Mouse (Mus musculus): Measurements from ENCODE around the gene Fgfr2. TPM values are rescaled to one million over a fixed set of nuclear protein-coding genes. Genes with fewer than 3 reads are reported as not detected.
"Not testable (repeated sequence)": the region's sequence is repeated elsewhere in the genome, so short reads cannot be mapped to it uniquely, and the experiment has no call there.

Fgfr2 gene
- total and polyA plus RNA-seq, 2 experiments from 2014 or later, result 17.1 to 47.6 TPM

DNA sequence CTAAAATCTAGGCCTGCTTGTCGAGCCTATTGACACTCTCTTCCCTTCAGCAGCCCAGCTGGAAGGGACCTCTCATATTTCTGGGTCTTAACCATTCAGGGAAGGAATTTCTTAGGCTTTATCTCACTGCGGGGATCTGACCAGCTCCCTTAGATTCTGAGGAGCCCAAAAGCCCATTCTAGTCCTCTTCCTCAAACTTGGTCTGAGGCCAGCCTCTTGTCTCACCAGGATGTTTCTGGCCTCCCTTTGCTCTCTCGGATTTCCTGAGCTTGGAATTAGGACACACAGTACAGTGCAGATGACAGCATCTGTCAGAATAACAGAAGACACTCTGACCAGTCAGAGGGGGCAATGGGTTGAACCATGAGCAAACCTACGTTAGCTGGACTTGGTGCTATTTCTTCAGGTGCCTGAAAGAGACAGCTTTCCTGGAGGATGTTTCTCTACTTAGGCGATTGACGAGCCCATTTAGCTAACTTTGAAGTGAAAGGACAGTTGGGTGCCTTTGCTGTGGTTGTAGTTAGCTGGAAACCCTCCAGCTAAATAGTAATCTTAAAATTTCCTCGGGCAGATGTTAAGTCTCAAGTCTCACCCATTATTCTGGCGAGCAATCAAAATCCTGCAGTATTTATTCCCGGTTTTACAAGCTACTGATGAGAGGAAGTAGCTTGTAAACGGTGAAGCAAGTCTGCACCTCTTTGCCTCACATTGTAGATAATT, 1711.8 kb downstream of the Fgfr2 start:
- Histone ChIP-seq H3K4me3 (ENCODE audit: low read depth, low read length) (peak overlapping the region; percentile 73), H3K9ac (peak overlapping the region; percentile 84), H3K27me3 (ENCODE audit: insufficient read depth, low read length) (no peaks in the 10 kb centered on the region), H3K4me1 (ENCODE audit: insufficient read depth) (peaks cover 16% of the 10 kb centered on the region), H3K4me2 (ENCODE audit: low read depth) (peak overlapping the region; percentile 60), H3K9me3 (ENCODE audit: low read length) (no peaks in the 10 kb centered on the region), H3K27ac (ENCODE audit: low read depth, low read length) (no peak overlapping the region), H3K36me3 (ENCODE audit: insufficient read depth) (no peaks in the 10 kb centered on the region)
- no peak for ATAC-seq
- WGBS, result 50% methylated on average over 10 of the region's 10 CpGs
- peak; percentile 33 for DNase-seq
- no peak for TF ChIP-seq CTCF (IDR thresholded peaks at IDR 0.05; ENCODE audit: low read depth)

- ATAC-seq, result peak; percentile 99
- Histone ChIP-seq H3K4me3 (ENCODE audit: low read depth, low read length) (peak within 1 kb of the TSS; percentile 73), H3K27ac (ENCODE audit: low read depth, low read length) (peak within 1 kb of the TSS; percentile 76), H3K4me2 (ENCODE audit: low read depth) (peak within 1 kb of the TSS; percentile 60), H3K36me3 (ENCODE audit: insufficient read depth) (no peaks in the 10 kb centered on the region), H3K4me1 (ENCODE audit: insufficient read depth) (peaks cover 16% of the 10 kb centered on the region), H3K9ac (peak within 1 kb of the TSS; percentile 84), H3K27me3 (ENCODE audit: insufficient read depth, low read length) (no peaks in the 10 kb centered on the region), H3K9me3 (ENCODE audit: low read length) (no peaks in the 10 kb centered on the region)
- peak; percentile 98 for DNase-seq
- WGBS, result under 1% methylated on average over 42 of the region's 42 CpGs
- no peak for TF ChIP-seq CTCF (IDR thresholded peaks at IDR 0.05; ENCODE audit: low read depth)
These were observed 1712.6 kb downstream of the Fgfr2 start, which contains the start of the genes Ikzf5 and Acadsb for GRCm38 (mm10) chr7:131410416-131411058. TSS of gene Ikzf5 (minus strand) at chr7:131410521. TSS of gene Acadsb (plus strand) at chr7:131410601.

DNA sequence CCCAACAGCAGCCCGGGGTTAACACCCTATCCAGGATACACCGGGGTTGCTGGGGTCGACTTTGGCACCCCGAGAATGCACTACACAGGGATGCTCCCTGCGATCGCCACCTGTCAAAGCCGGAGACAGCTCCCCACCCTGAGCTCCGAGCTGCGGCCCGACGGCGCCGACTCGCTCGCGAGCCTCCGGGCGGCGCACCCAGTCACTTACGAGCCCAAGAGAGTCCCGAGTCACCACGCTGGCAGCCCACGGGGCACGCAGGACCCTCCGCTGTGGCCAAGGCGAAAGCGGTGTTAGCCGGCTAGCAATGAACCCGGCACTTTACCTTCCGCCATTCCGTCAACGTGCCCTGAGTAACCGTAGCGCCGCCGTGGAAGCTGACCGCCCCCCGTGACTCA, 1713.2 kb downstream of the Fgfr2 start:
- DNase-seq, result no peak
- peak overlapping the region; percentile 73 for H3K4me3 ChIP-seq (ENCODE audit: low read depth, low read length)
- WGBS, result 2% methylated on average over 38 of the region's 38 CpGs

DNA sequence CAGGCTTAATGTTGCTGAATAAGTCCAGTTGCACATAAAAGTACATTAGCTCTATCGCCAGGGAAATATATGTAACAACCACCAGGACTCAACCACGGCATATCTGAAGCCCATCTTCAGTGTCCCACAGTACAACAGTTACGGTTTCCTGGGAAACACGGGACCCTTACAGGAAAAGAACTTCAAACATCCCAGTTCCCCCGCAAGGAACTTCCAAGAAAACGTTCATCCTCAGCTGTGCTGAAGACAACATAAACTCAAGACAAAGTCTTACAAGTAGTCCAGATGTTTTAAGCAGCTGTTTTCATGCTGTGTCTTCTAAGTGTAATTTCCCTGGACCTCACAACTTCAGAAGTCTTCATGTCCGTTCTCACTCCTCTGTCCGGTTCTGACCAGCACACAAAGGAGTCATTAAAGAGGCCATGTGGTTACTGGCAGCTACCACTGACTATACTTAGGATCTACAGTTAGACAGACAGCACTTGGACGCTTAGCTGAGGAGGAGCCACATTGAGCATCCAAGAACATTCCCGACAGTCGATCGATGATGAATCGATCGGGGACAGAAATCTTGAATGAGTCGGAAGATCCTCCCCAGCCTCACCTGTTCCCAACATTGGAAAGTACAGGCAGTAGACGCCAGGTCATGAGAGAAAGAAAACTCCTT, 1713.7 kb downstream of the Fgfr2 start:
- TF ChIP-seq CTCF (IDR thresholded peaks at IDR 0.05; ENCODE audit: low read depth), result no peak
- H3K27ac ChIP-seq (ENCODE audit: low read depth, low read length), result peak overlapping the region; percentile 76; the same call in 1 of the 2 replicates
- H3K4me2 ChIP-seq (ENCODE audit: low read depth), result peak overlapping the region; percentile 60
- ATAC-seq (no peak), DNase-seq (peak; percentile 5)
- peak overlapping the region; percentile 84 for H3K9ac ChIP-seq
- H3K27me3 ChIP-seq (ENCODE audit: insufficient read depth, low read length), result no peaks in the 10 kb centered on the region
- peaks cover 16% of the 10 kb centered on the region for H3K4me1 ChIP-seq (ENCODE audit: insufficient read depth)
- no peaks in the 10 kb centered on the region for H3K9me3 ChIP-seq (ENCODE audit: low read length)
- 7% methylated on average over 16 of the region's 16 CpGs for WGBS
- no peaks in the 10 kb centered on the region for H3K36me3 ChIP-seq (ENCODE audit: insufficient read depth)
- H3K4me3 ChIP-seq (ENCODE audit: low read depth, low read length), result peak overlapping the region; percentile 73

More for the DNA sequence above, 1713.2 kb downstream of the Fgfr2 start:
- Histone ChIP-seq H3K36me3 (ENCODE audit: insufficient read depth) (no peaks in the 10 kb centered on the region), H3K9me3 (ENCODE audit: low read length) (no peaks in the 10 kb centered on the region), H3K27me3 (ENCODE audit: insufficient read depth, low read length) (no peaks in the 10 kb centered on the region), H3K4me1 (ENCODE audit: insufficient read depth) (peaks cover 16% of the 10 kb centered on the region), H3K4me2 (ENCODE audit: low read depth) (peak overlapping the region; percentile 60), H3K27ac (ENCODE audit: low read depth, low read length) (peak overlapping the region; percentile 76), H3K9ac (peak overlapping the region; percentile 84)
- TF ChIP-seq CTCF (IDR thresholded peaks at IDR 0.05; ENCODE audit: low read depth), result no peak
- peak; percentile 49 for ATAC-seq

DNA sequence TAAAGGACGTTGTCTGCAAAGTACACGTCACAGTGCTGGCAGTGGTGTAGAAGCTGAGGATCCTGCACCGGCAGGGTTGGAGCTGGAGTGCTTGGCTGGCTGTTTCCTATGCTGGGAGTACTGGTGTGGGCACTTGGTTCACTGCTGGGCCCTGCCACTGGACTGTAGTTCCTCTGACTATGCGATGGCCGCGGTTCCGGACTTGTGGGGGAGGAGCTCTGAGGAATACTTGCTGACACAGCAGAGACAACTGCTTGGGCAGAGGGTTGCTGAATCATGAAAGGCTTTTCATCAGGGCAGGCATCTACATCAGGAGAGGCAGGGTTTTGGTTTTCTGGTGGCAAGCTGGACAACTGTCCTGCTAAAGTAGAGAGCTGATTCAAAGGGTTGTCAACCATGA, 1731.4 kb downstream of the Fgfr2 start:
- not testable (repeated sequence) for H3K4me3 ChIP-seq (ENCODE audit: low read depth, low read length); H3K4me2 ChIP-seq (ENCODE audit: low read depth); DNase-seq; ATAC-seq; H3K9me3 ChIP-seq (ENCODE audit: low read length); H3K27ac ChIP-seq (ENCODE audit: low read depth, low read length); H3K9ac ChIP-seq; H3K4me1 ChIP-seq (ENCODE audit: insufficient read depth); H3K27me3 ChIP-seq (ENCODE audit: insufficient read depth, low read length)
- peaks cover 23% of the 10 kb centered on the region for H3K36me3 ChIP-seq (ENCODE audit: insufficient read depth)
- 93% methylated on average over 6 of the region's 7 CpGs for WGBS

- no peak overlapping the region for H3K27ac ChIP-seq (ENCODE audit: low read depth, low read length)
- H3K4me1 ChIP-seq (ENCODE audit: insufficient read depth), result peaks cover 7% of the 10 kb centered on the region; the same call in 1 of the 2 replicates
- H3K27me3 ChIP-seq (ENCODE audit: insufficient read depth, low read length), result no peaks in the 10 kb centered on the region
- ATAC-seq (no peak), DNase-seq (peak; percentile 21)
- H3K4me2 ChIP-seq (ENCODE audit: low read depth), result peak overlapping the region; percentile 79
- peak overlapping the region; percentile 76 for H3K4me3 ChIP-seq (ENCODE audit: low read depth, low read length)
- no peaks in the 10 kb centered on the region for H3K9me3 ChIP-seq (ENCODE audit: low read length)
- peak; percentile 36; the same call in 1 of the 2 replicates for TF ChIP-seq CTCF (IDR thresholded peaks at IDR 0.05; ENCODE audit: low read depth)
- peak overlapping the region; percentile 90; the same call in 1 of the 2 replicates for H3K9ac ChIP-seq
- 0 out of 2 replicates have a peak, but pooled peaks cover 2% of the 10 kb centered on the region for H3K36me3 ChIP-seq (ENCODE audit: insufficient read depth)
- 72% methylated on average over 9 of the region's 9 CpGs for WGBS
These were observed 1751.1 kb downstream of the Fgfr2 start for GRCm38 (mm10) chr7:131371880-131372651.

Data from forebrain, postnatal 0 days (tissue).